Comparison of ENCODE assay signal across 8 mouse cellular contexts in genomic region chr9:3403251-3404208, GRCm38 (mm10). TPM values are rescaled to one million over a fixed set of nuclear protein-coding genes. Genes with fewer than 3 reads are reported as not detected.
DNase-seq lines count a peak whose midpoint lies in the region; ATAC-seq and TF ChIP-seq lines count a peak whose summit lies in the region.

Gene Cwf19l2, plus strand, starts transcription at chr9:3403592.

- no peaks in the 10 kb centered on the region for H3K36me3 ChIP-seq in heart, embryonic 12.5 days
- no peaks in the 10 kb centered on the region for H3K36me3 ChIP-seq in kidney, postnatal 0 days (ENCODE audit: insufficient read depth, low read length)
- H3K36me3 ChIP-seq in liver, embryonic 11.5 days (ENCODE audit: control insufficient read depth, insufficient read depth, low read length) = no peaks in the 10 kb centered on the region
- H3K36me3 ChIP-seq in stomach, embryonic 14.5 days (ENCODE audit: control insufficient read depth, insufficient read depth, low read length) = no peaks in the 10 kb centered on the region

- peak within 1 kb of the TSS; percentile 86 for H3K9ac ChIP-seq in heart, embryonic 12.5 days
- H3K9ac ChIP-seq in kidney, postnatal 0 days (ENCODE audit: low read depth, low read length) = peak within 1 kb of the TSS; percentile 72
- peak within 1 kb of the TSS; percentile 73 for H3K9ac ChIP-seq in liver, embryonic 11.5 days (ENCODE audit: low read depth, low read length)
- peak within 1 kb of the TSS; percentile 65 for H3K9ac ChIP-seq in stomach, embryonic 14.5 days (replicated peaks; ENCODE audit: low read depth, low read length)

- H3K9me3 ChIP-seq in heart, embryonic 12.5 days (replicated peaks) = no peaks in the 10 kb centered on the region
- no peaks in the 10 kb centered on the region for H3K9me3 ChIP-seq in kidney, postnatal 0 days (replicated peaks; ENCODE audit: low read length)
- no peaks in the 10 kb centered on the region for H3K9me3 ChIP-seq in liver, embryonic 11.5 days (ENCODE audit: control insufficient read depth, low read length)
- no peaks in the 10 kb centered on the region for H3K9me3 ChIP-seq in stomach, embryonic 14.5 days (ENCODE audit: control insufficient read depth, low read depth, low read length)

- WGBS in heart, embryonic 12.5 days = under 1% methylated on average over 28 of the region's 28 CpGs
- under 1% methylated on average over 28 of the region's 28 CpGs for WGBS in kidney, postnatal 0 days
- WGBS in liver, embryonic 11.5 days = under 1% methylated on average over 28 of the region's 28 CpGs
- under 1% methylated on average over 28 of the region's 28 CpGs for WGBS in stomach, embryonic 14.5 days

- H3K27ac ChIP-seq in heart, embryonic 12.5 days (ENCODE audit: poor library complexity, severe bottlenecking) = peak within 1 kb of the TSS; percentile 73
- H3K27ac ChIP-seq in kidney, postnatal 0 days = peak within 1 kb of the TSS; percentile 67
- peak within 1 kb of the TSS; percentile 59; the same call in 1 of the 2 replicates for H3K27ac ChIP-seq in liver, embryonic 11.5 days (ENCODE audit: low read depth, low read length)
- H3K27ac ChIP-seq in stomach, embryonic 14.5 days (ENCODE audit: low read length) = peak within 1 kb of the TSS; percentile 55

- peak; percentile 90 for ATAC-seq in erythroid progenitor cell, adult 5-6 weeks (replicated peaks; ENCODE audit: low FRiP score, poor library complexity, severe bottlenecking)
- peak; percentile 89 for ATAC-seq in heart, embryonic 12.5 days (ENCODE audit: insufficient number of reproducible peaks, low FRiP score)
- ATAC-seq in kidney, postnatal 0 days (replicated peaks; ENCODE audit: low FRiP score, low read depth) = peak; percentile 92
- ATAC-seq in liver, embryonic 11.5 days (replicated peaks; ENCODE audit: low FRiP score) = peak; percentile 87
- peak; percentile 93 for ATAC-seq in stomach, embryonic 14.5 days (ENCODE audit: insufficient number of reproducible peaks, insufficient read depth, low FRiP score, low read depth)

- peak within 1 kb of the TSS; percentile 65 for H3K4me3 ChIP-seq in heart, embryonic 12.5 days
- peak within 1 kb of the TSS; percentile 65 for H3K4me3 ChIP-seq in kidney, postnatal 0 days (replicated peaks; ENCODE audit: low read depth, low read length)
- H3K4me3 ChIP-seq in liver, embryonic 11.5 days (ENCODE audit: low read depth, low read length) = peak within 1 kb of the TSS; percentile 70
- H3K4me3 ChIP-seq in stomach, embryonic 14.5 days (ENCODE audit: low read depth, low read length) = peak within 1 kb of the TSS; percentile 79

- H3K4me1 ChIP-seq in heart, embryonic 12.5 days (replicated peaks) = no peaks in the 10 kb centered on the region
- 0 out of 2 replicates have a peak, but pooled peaks cover 2% of the 10 kb centered on the region for H3K4me1 ChIP-seq in kidney, postnatal 0 days (replicated peaks; ENCODE audit: insufficient read depth, low read length)
- H3K4me1 ChIP-seq in liver, embryonic 11.5 days (replicated peaks; ENCODE audit: control insufficient read depth, insufficient read depth, low read length) = no peaks in the 10 kb centered on the region; the same call in 1 of the 2 replicates
- H3K4me1 ChIP-seq in stomach, embryonic 14.5 days (ENCODE audit: control insufficient read depth, insufficient read depth, low read length) = no peaks in the 10 kb centered on the region

- peak; percentile 94 for DNase-seq in CD4-positive, CD25-positive, alpha-beta regulatory T cell, adult 2 months (ENCODE audit: low read depth, low spot score)
- peak; percentile 91 for DNase-seq in brain, embryonic 18.5 days (ENCODE audit: low read depth, low spot score)
- DNase-seq in kidney, postnatal 0 days (ENCODE audit: low spot score) = peak; percentile 97
- DNase-seq in liver, embryonic 11.5 days (ENCODE audit: low spot score) = peak; percentile 64
- peak; percentile 95 for DNase-seq in naive thymus-derived CD4-positive, alpha-beta T cell, adult 2 months (ENCODE audit: low read depth)

- H3K27me3 ChIP-seq in heart, embryonic 12.5 days (replicated peaks) = no peaks in the 10 kb centered on the region
- H3K27me3 ChIP-seq in kidney, postnatal 0 days (ENCODE audit: insufficient read depth, low read length) = no peaks in the 10 kb centered on the region
- no peaks in the 10 kb centered on the region for H3K27me3 ChIP-seq in liver, embryonic 11.5 days (replicated peaks; ENCODE audit: control insufficient read depth, insufficient read depth, low read length)
- no peaks in the 10 kb centered on the region for H3K27me3 ChIP-seq in stomach, embryonic 14.5 days (ENCODE audit: control insufficient read depth, insufficient read depth, low read length)

- peak; percentile 64 for TF ChIP-seq CTCF in kidney, postnatal 0 days (IDR thresholded peaks at IDR 0.05; ENCODE audit: low read depth)

- peak within 1 kb of the TSS; percentile 77 for H3K4me2 ChIP-seq in heart, embryonic 12.5 days
- H3K4me2 ChIP-seq in kidney, postnatal 0 days (ENCODE audit: low read length) = peak within 1 kb of the TSS; percentile 63
- peak within 1 kb of the TSS; percentile 74 for H3K4me2 ChIP-seq in liver, embryonic 11.5 days
- H3K4me2 ChIP-seq in stomach, embryonic 14.5 days (replicated peaks; ENCODE audit: low read depth, low read length) = peak within 1 kb of the TSS; percentile 58

RNA-seq across cellular contexts. Expression of gene Cwf19l2, which starts in this region (rescaled TPM):
- 11.3 and 16.9 TPM in 2 replicates for total RNA-seq in erythroid progenitor cell, adult 5-6 weeks (2015; ENCODE audit: low replicate concordance)
- 12.7 and 28.8 TPM in 2 replicates for total RNA-seq in erythroid progenitor cell, adult 5-6 weeks (2017; ENCODE audit: low replicate concordance)
- polyA plus RNA-seq in heart, embryonic 12.5 days (2016; fragmentation: Nextera tagmentation; extraction: Ambion mirVana) = 10.4 and 11.3 TPM in 2 replicates
- 10.0 and 10.3 TPM in 2 replicates for polyA plus RNA-seq in kidney, postnatal 0 days (2015; fragmentation: Nextera tagmentation; extraction: Ambion mirVana)
- polyA plus RNA-seq in liver, embryonic 11.5 days (2014; fragmentation: Nextera tagmentation; extraction: Ambion mirVana) = 10.8 and 14.6 TPM in 2 replicates
- 21.6 and 24.3 TPM in 2 replicates for polyA plus RNA-seq in stomach, embryonic 14.5 days (2014; fragmentation: Nextera tagmentation; extraction: Ambion mirVana)

Comparison
In these comparisons a context has a peak if more than half of its experiments do, and no peak if none do; other contexts are left out.
1. Peak in every context shown above with its lines: DNase-seq, ATAC-seq, H3K4me3 ChIP-seq and H3K27ac ChIP-seq.